Mouse (Mus musculus): ENCODE results near the gene Fam172a.

Fam172a gene

GRCm38 (mm10) chr13:77898066-77898796, 196.4 kb downstream of the Fam172a start:
- Histone ChIP-seq H3K27me3 (ENCODE audit: control insufficient read depth, insufficient read depth, low read length, poor library complexity, severe bottlenecking) (no peaks in the 10 kb centered on the region), H3K36me3 (ENCODE audit: control insufficient read depth, insufficient read depth, low read length, poor library complexity, severe bottlenecking) (peaks cover 1% of the 10 kb centered on the region; the same call in 1 of the 2 replicates)
- DNase-seq (ENCODE audit: low read depth, low spot score): no peak

GRCm38 (mm10) chr13:77899725-77900124, 197.9 kb downstream of the Fam172a start:
- peaks cover 3% of the 10 kb centered on the region; the same call in 1 of the 2 replicates for H3K36me3 ChIP-seq (ENCODE audit: control insufficient read depth, insufficient read depth, low read length, poor library complexity, severe bottlenecking)
- no peak for DNase-seq (ENCODE audit: low read depth, low spot score)

GRCm38 (mm10) chr13:77900843-77901242, 199.0 kb downstream of the Fam172a start:
- DNase-seq (ENCODE audit: low read depth, low spot score): peak; percentile 6
- Histone ChIP-seq H3K27me3 (ENCODE audit: control insufficient read depth, insufficient read depth, low read length, poor library complexity, severe bottlenecking) (no peaks in the 10 kb centered on the region), H3K36me3 (ENCODE audit: control insufficient read depth, insufficient read depth, low read length, poor library complexity, severe bottlenecking) (peaks cover 3% of the 10 kb centered on the region; the same call in 1 of the 2 replicates)

More at GRCm38 (mm10) chr13:77899725-77900124, 197.9 kb downstream of the Fam172a start:
- H3K27me3 ChIP-seq (ENCODE audit: control insufficient read depth, insufficient read depth, low read length, poor library complexity, severe bottlenecking): no peaks in the 10 kb centered on the region

- no peaks in the 10 kb centered on the region for H3K36me3 ChIP-seq (ENCODE audit: control insufficient read depth, insufficient read depth, low read length, poor library complexity, severe bottlenecking)
- no peak for DNase-seq (ENCODE audit: low read depth, low spot score)
Observed at GRCm38 (mm10) chr13:77909184-77909583, 207.4 kb downstream of the Fam172a start.

GRCm38 (mm10) chr13:77922834-77923233, 221.0 kb downstream of the Fam172a start:
- no peaks in the 10 kb centered on the region for H3K36me3 ChIP-seq (ENCODE audit: control insufficient read depth, insufficient read depth, low read length, poor library complexity, severe bottlenecking)
- no peaks in the 10 kb centered on the region for H3K27me3 ChIP-seq (ENCODE audit: control insufficient read depth, insufficient read depth, low read length, poor library complexity, severe bottlenecking)
- no peak for DNase-seq (ENCODE audit: low read depth, low spot score)

More at GRCm38 (mm10) chr13:77909184-77909583, 207.4 kb downstream of the Fam172a start:
- no peaks in the 10 kb centered on the region for H3K27me3 ChIP-seq (ENCODE audit: control insufficient read depth, insufficient read depth, low read length, poor library complexity, severe bottlenecking)

GRCm38 (mm10) chr13:77957611-77958010, 255.8 kb downstream of the Fam172a start:
- Histone ChIP-seq H3K36me3 (ENCODE audit: control insufficient read depth, insufficient read depth, low read length, poor library complexity, severe bottlenecking) (no peaks in the 10 kb centered on the region), H3K27me3 (ENCODE audit: control insufficient read depth, insufficient read depth, low read length, poor library complexity, severe bottlenecking) (no peaks in the 10 kb centered on the region)
- no peak for DNase-seq (ENCODE audit: low read depth, low spot score)

- no peaks in the 10 kb centered on the region for H3K27me3 ChIP-seq (ENCODE audit: control insufficient read depth, insufficient read depth, low read length, poor library complexity, severe bottlenecking)
- DNase-seq (ENCODE audit: low read depth, low spot score): no peak
- no peaks in the 10 kb centered on the region for H3K36me3 ChIP-seq (ENCODE audit: control insufficient read depth, insufficient read depth, low read length, poor library complexity, severe bottlenecking)
Observed at GRCm38 (mm10) chr13:77959493-77960272, 257.9 kb downstream of the Fam172a start.

- no peaks in the 10 kb centered on the region for H3K27me3 ChIP-seq (ENCODE audit: control insufficient read depth, insufficient read depth, low read length, poor library complexity, severe bottlenecking)
- H3K36me3 ChIP-seq (ENCODE audit: control insufficient read depth, insufficient read depth, low read length, poor library complexity, severe bottlenecking): no peaks in the 10 kb centered on the region
- no peak for DNase-seq (ENCODE audit: low read depth, low spot score)
Observed at GRCm38 (mm10) chr13:77976248-77976647, 274.4 kb downstream of the Fam172a start.

- DNase-seq (ENCODE audit: low read depth, low spot score): no peak
- H3K36me3 ChIP-seq (ENCODE audit: control insufficient read depth, insufficient read depth, low read length, poor library complexity, severe bottlenecking): no peaks in the 10 kb centered on the region
- no peaks in the 10 kb centered on the region for H3K27me3 ChIP-seq (ENCODE audit: control insufficient read depth, insufficient read depth, low read length, poor library complexity, severe bottlenecking)
Observed at GRCm38 (mm10) chr13:77977121-77977520, 275.3 kb downstream of the Fam172a start.

- Histone ChIP-seq H3K27me3 (ENCODE audit: control insufficient read depth, insufficient read depth, low read length, poor library complexity, severe bottlenecking) (no peaks in the 10 kb centered on the region), H3K36me3 (ENCODE audit: control insufficient read depth, insufficient read depth, low read length, poor library complexity, severe bottlenecking) (no peaks in the 10 kb centered on the region)
- DNase-seq (ENCODE audit: low read depth, low spot score): peak; percentile 50
Observed at GRCm38 (mm10) chr13:77982105-77982851, 280.4 kb downstream of the Fam172a start.

- DNase-seq (ENCODE audit: low read depth, low spot score): no peak
- Histone ChIP-seq H3K27me3 (ENCODE audit: control insufficient read depth, insufficient read depth, low read length, poor library complexity, severe bottlenecking) (no peaks in the 10 kb centered on the region), H3K36me3 (ENCODE audit: control insufficient read depth, insufficient read depth, low read length, poor library complexity, severe bottlenecking) (no peaks in the 10 kb centered on the region)
Observed at GRCm38 (mm10) chr13:77982852-77983202, 281.0 kb downstream of the Fam172a start.

GRCm38 (mm10) chr13:77991189-77991886, 289.5 kb downstream of the Fam172a start:
- H3K36me3 ChIP-seq (ENCODE audit: control insufficient read depth, insufficient read depth, low read length, poor library complexity, severe bottlenecking): no peaks in the 10 kb centered on the region
- DNase-seq (ENCODE audit: low read depth, low spot score): no peak
- H3K27me3 ChIP-seq (ENCODE audit: control insufficient read depth, insufficient read depth, low read length, poor library complexity, severe bottlenecking): no peaks in the 10 kb centered on the region

GRCm38 (mm10) chr13:78004649-78005048, 302.8 kb downstream of the Fam172a start:
- 0 out of 2 replicates have a peak, but pooled peaks cover 2% of the 10 kb centered on the region for H3K36me3 ChIP-seq (ENCODE audit: control insufficient read depth, insufficient read depth, low read length, poor library complexity, severe bottlenecking)
- no peaks in the 10 kb centered on the region for H3K27me3 ChIP-seq (ENCODE audit: control insufficient read depth, insufficient read depth, low read length, poor library complexity, severe bottlenecking)
- DNase-seq (ENCODE audit: low read depth, low spot score): no peak

- DNase-seq (ENCODE audit: low read depth, low spot score): no peak
Observed at GRCm38 (mm10) chr13:78005344-78005743, 303.5 kb downstream of the Fam172a start.

More at GRCm38 (mm10) chr13:78005344-78005743, 303.5 kb downstream of the Fam172a start:
- Histone ChIP-seq H3K36me3 (ENCODE audit: control insufficient read depth, insufficient read depth, low read length, poor library complexity, severe bottlenecking) (no peaks in the 10 kb centered on the region), H3K27me3 (ENCODE audit: control insufficient read depth, insufficient read depth, low read length, poor library complexity, severe bottlenecking) (no peaks in the 10 kb centered on the region)

Measured in splenic B cell, adult 2 months (primary cell).